Mouse (Mus musculus) thymus, postnatal 0 days (tissue): ENCODE measurements around the gene Spag9. TPM values are rescaled to one million over a fixed set of nuclear protein-coding genes. Genes with fewer than 3 reads are reported as not detected.

Source experiments
- DNase-seq: peaks from one replicate; pipeline ENCODE4 v3.0.0-alpha.2; 2015; ENCODE audit warnings: low spot score
- polyA plus RNA-seq: library from polyadenylated mRNA; unstranded; fragments of >200 nt; fragmentation: Nextera tagmentation; extraction: Ambion mirVana; gene quantifications from 2 replicates; pipeline ENCODE4 v1.2.1, GENCODE M21; 2015

Gene Spag9
- polyA plus RNA-seq, 1 experiment from 2014 or later: 41.4 TPM

- DNase-seq: no peak
Observed at GRCm38 (mm10) chr11:94130118-94131095, 134.5 kb downstream of the Spag9 start.

GRCm38 (mm10) chr11:94133344-94133955 lies 137.6 kb downstream of the Spag9 start:
- peak; percentile 86 for DNase-seq

- no peak for DNase-seq
Observed at GRCm38 (mm10) chr11:94134076-94134838, 138.4 kb downstream of the Spag9 start.

- DNase-seq: no peak
Observed at GRCm38 (mm10) chr11:94135581-94136001, 139.7 kb downstream of the Spag9 start.

GRCm38 (mm10) chr11:94136656-94137055 lies 140.8 kb downstream of the Spag9 start:
- DNase-seq: no peak

GRCm38 (mm10) chr11:94137326-94138061 lies 141.6 kb downstream of the Spag9 start:
- no peak for DNase-seq

- no peak for DNase-seq
Observed at GRCm38 (mm10) chr11:94138411-94139231, 142.7 kb downstream of the Spag9 start.

- no peak for DNase-seq
Observed at GRCm38 (mm10) chr11:94139232-94139620, 143.3 kb downstream of the Spag9 start.

GRCm38 (mm10) chr11:94140540-94140939 lies 144.6 kb downstream of the Spag9 start:
- no peak for DNase-seq

GRCm38 (mm10) chr11:94141564-94141963 lies 145.7 kb downstream of the Spag9 start:
- no peak for DNase-seq

GRCm38 (mm10) chr11:94143336-94143735 lies 147.4 kb downstream of the Spag9 start:
- DNase-seq: no peak

- no peak for DNase-seq
Observed at GRCm38 (mm10) chr11:94144771-94145539, 149.1 kb downstream of the Spag9 start.

- DNase-seq: no peak
Observed at GRCm38 (mm10) chr11:94146049-94146605, 150.2 kb downstream of the Spag9 start.

- DNase-seq: no peak
Observed at GRCm38 (mm10) chr11:94146733-94147485, 151.0 kb downstream of the Spag9 start.

- no peak for DNase-seq
Observed at GRCm38 (mm10) chr11:94148105-94148696, 152.3 kb downstream of the Spag9 start.

GRCm38 (mm10) chr11:94148931-94149491 lies 153.1 kb downstream of the Spag9 start:
- DNase-seq: no peak

GRCm38 (mm10) chr11:94149509-94150259 lies 153.8 kb downstream of the Spag9 start:
- DNase-seq: no peak
